Mouse (Mus musculus): ENCODE results near the gene Tnk2. TPM values are rescaled to one million over a fixed set of nuclear protein-coding genes. Genes with fewer than 3 reads are reported as not detected.

Tnk2 gene
- polyA plus RNA-seq (2014; fragmentation: Illumina TruSeq; extraction: RNeasy Lipid Tissue Mini Kit (QIAGEN cat#74804); ENCODE audit: low read depth, low replicate concordance) = 1.5 TPM

GRCm38 (mm10) chr16:32643661-32644061, at the start of gene Tnk2:
Gene Tnk2, plus strand, starts transcription at chr16:32643874.

DNA sequence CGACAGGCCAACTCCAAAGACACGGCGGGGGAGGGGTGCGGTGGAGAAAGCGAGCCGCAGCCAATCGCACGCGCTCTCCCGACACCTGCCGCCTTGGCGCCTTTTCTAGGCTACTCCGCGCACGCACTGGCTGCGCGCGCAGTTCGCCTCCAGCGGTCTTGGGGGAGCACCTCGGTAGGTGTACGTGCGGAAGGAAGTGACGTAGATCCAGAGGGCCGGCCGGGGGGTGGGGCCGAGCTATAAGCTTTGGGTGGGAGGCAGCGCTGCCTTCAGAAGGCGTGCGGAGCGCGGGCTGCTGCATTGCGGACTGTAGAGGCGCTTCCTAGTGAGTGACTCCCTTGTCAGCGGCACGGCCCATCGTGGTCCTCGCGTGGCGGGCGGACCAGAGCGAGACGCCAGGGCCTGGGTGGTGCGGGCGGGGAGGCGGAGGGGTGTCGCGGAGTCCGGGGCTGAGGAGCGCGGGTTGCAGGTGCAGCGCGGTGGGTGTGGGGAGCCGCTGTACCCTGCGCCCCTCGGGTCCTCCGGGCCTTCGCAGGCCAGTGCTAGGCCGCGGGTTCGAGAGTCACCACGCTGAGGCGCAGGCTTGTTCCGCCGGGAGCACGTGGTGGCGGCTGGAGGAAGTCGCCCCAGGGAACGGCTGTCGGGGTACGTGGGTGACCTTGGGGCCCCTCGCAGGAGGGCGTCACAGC, 34.8 kb upstream of the Tnk2 start, which contains the start of gene Tfrc:
Gene Tfrc (plus strand): TSS at position 209 of the 689 bp plus-strand sequence.

Other genes with a start within 250 kb of the Tnk2 start
- not detected for gene Tm4sf19, start 243.4 kb upstream of the Tnk2 start, polyA plus RNA-seq (2014; fragmentation: Illumina TruSeq; extraction: RNeasy Lipid Tissue Mini Kit (QIAGEN cat#74804); ENCODE audit: low read depth, low replicate concordance)
- gene Tctex1d2, start 224.2 kb upstream of the Tnk2 start, polyA plus RNA-seq (2014; fragmentation: Illumina TruSeq; extraction: RNeasy Lipid Tissue Mini Kit (QIAGEN cat#74804); ENCODE audit: low read depth, low replicate concordance) = 16.9 TPM
- 36.9 TPM for gene Pcyt1a, start 213.0 kb upstream of the Tnk2 start, polyA plus RNA-seq (2014; fragmentation: Illumina TruSeq; extraction: RNeasy Lipid Tissue Mini Kit (QIAGEN cat#74804); ENCODE audit: low read depth, low replicate concordance)
- gene Slc51a, start 156.0 kb upstream of the Tnk2 start, polyA plus RNA-seq (2014; fragmentation: Illumina TruSeq; extraction: RNeasy Lipid Tissue Mini Kit (QIAGEN cat#74804); ENCODE audit: low read depth, low replicate concordance) = 0.28 TPM
- not detected for gene Zdhhc19, start 147.6 kb upstream of the Tnk2 start, polyA plus RNA-seq (2014; fragmentation: Illumina TruSeq; extraction: RNeasy Lipid Tissue Mini Kit (QIAGEN cat#74804); ENCODE audit: low read depth, low replicate concordance)
- gene Tfrc, start 35.0 kb upstream of the Tnk2 start, polyA plus RNA-seq (2014; fragmentation: Illumina TruSeq; extraction: RNeasy Lipid Tissue Mini Kit (QIAGEN cat#74804); ENCODE audit: low read depth, low replicate concordance) = 417 TPM
- 81.6 TPM for gene Muc4, start 92.0 kb downstream of the Tnk2 start, polyA plus RNA-seq (2014; fragmentation: Illumina TruSeq; extraction: RNeasy Lipid Tissue Mini Kit (QIAGEN cat#74804); ENCODE audit: low read depth, low replicate concordance)
- gene Muc20, start 153.6 kb downstream of the Tnk2 start, polyA plus RNA-seq (2014; fragmentation: Illumina TruSeq; extraction: RNeasy Lipid Tissue Mini Kit (QIAGEN cat#74804); ENCODE audit: low read depth, low replicate concordance) = 0.32 TPM
- not detected for gene Smbd1, start 166.6 kb downstream of the Tnk2 start, polyA plus RNA-seq (2014; fragmentation: Illumina TruSeq; extraction: RNeasy Lipid Tissue Mini Kit (QIAGEN cat#74804); ENCODE audit: low read depth, low replicate concordance)
- 128 TPM for gene Fyttd1, start 233.6 kb downstream of the Tnk2 start, polyA plus RNA-seq (2014; fragmentation: Illumina TruSeq; extraction: RNeasy Lipid Tissue Mini Kit (QIAGEN cat#74804); ENCODE audit: low read depth, low replicate concordance)
- gene Rubcn, start 233.9 kb downstream of the Tnk2 start, polyA plus RNA-seq (2014; fragmentation: Illumina TruSeq; extraction: RNeasy Lipid Tissue Mini Kit (QIAGEN cat#74804); ENCODE audit: low read depth, low replicate concordance) = 7.2 TPM

All from sigmoid colon, adult 10 weeks (tissue).